Mouse (Mus musculus) megakaryocyte-erythroid progenitor cell, adult 5-6 weeks (primary cell): Measurements from ENCODE around the gene Vdac1. TPM values are rescaled to one million over a fixed set of nuclear protein-coding genes. Genes with fewer than 3 reads are reported as not detected.
"Not testable (repeated sequence)": the region's sequence is repeated elsewhere in the genome, so short reads cannot be mapped to it uniquely, and the experiment has no call there.

Source experiments
- ATAC-seq: replicated peaks from 2 replicates; pipeline ENCODE4 v1.8.0; 2016; ENCODE audit warnings: mild to moderate bottlenecking, inconsistent platforms; ENCODE audit not compliant: severe bottlenecking, poor library complexity, low FRiP score, low TSS enrichment
- total RNA-seq, 2 experiments: library from RNA; stranded (forward) in 1 of 2; stranded (reverse) in 1 of 2; fragments of 200-1000, 215-1000 nt in 1 of 2; fragments of >200 nt in 1 of 2; fragmentation: Nextera tagmentation in 1 of 2; gene quantifications; 2 replicates each; pipeline ENCODE4 v1.2.3; 2014 to 2017

Vdac1 gene
- total RNA-seq, 2 experiments from 2014 or later = 192 to 301 TPM

- no peak for ATAC-seq
These were observed 19.2 kb upstream of the Vdac1 start for GRCm38 (mm10) chr11:52341476-52341875.

GRCm38 (mm10) chr11:52342296-52342695, 18.4 kb upstream of the Vdac1 start:
- no peak for ATAC-seq

- ATAC-seq = no peak
These were observed 17.5 kb upstream of the Vdac1 start for GRCm38 (mm10) chr11:52343162-52343561.

- ATAC-seq = peak; percentile 44
These were observed 15.5 kb upstream of the Vdac1 start for GRCm38 (mm10) chr11:52344991-52345777.

GRCm38 (mm10) chr11:52345939-52346634, 14.6 kb upstream of the Vdac1 start:
- peak; percentile 67 for ATAC-seq

- peak; percentile 31; the same call in 1 of the 2 replicates for ATAC-seq
These were observed 14.0 kb upstream of the Vdac1 start for GRCm38 (mm10) chr11:52346635-52347005.

GRCm38 (mm10) chr11:52348156-52348555, 12.5 kb upstream of the Vdac1 start:
- ATAC-seq = no peak

- no peak for ATAC-seq
These were observed 11.9 kb upstream of the Vdac1 start for GRCm38 (mm10) chr11:52348724-52349123.

- peak; percentile 79 for ATAC-seq
These were observed 9.7 kb upstream of the Vdac1 start for GRCm38 (mm10) chr11:52350924-52351323.

- no peak for ATAC-seq
These were observed 8.4 kb upstream of the Vdac1 start for GRCm38 (mm10) chr11:52352271-52352670.

GRCm38 (mm10) chr11:52354644-52355043, 6.0 kb upstream of the Vdac1 start:
- ATAC-seq = no peak

- no peak for ATAC-seq
These were observed 5.1 kb upstream of the Vdac1 start for GRCm38 (mm10) chr11:52355601-52356000.

GRCm38 (mm10) chr11:52357091-52357490, 3.6 kb upstream of the Vdac1 start:
- not testable (repeated sequence) for ATAC-seq

- ATAC-seq = no peak
These were observed 2.1 kb upstream of the Vdac1 start for GRCm38 (mm10) chr11:52358520-52358919.

- peak; percentile 33 for ATAC-seq
These were observed 782 bp upstream of the Vdac1 start for GRCm38 (mm10) chr11:52359686-52360470.

GRCm38 (mm10) chr11:52361287-52361921, 744 bp downstream of the Vdac1 start:
- peak; percentile 18; the same call in 1 of the 2 replicates for ATAC-seq

- ATAC-seq = no peak
These were observed 3.7 kb downstream of the Vdac1 start for GRCm38 (mm10) chr11:52364376-52364775.

GRCm38 (mm10) chr11:52365143-52365542, 4.5 kb downstream of the Vdac1 start:
- ATAC-seq = no peak

GRCm38 (mm10) chr11:52366358-52366757, 5.7 kb downstream of the Vdac1 start:
- ATAC-seq = peak; percentile 82
